Mouse (Mus musculus) urinary bladder, adult 18-20 months (tissue): ENCODE results near the gene St8sia1.

ENCODE experiments used
- DNase-seq, 2 experiments: peaks; one replicate each; pipeline ENCODE4 v3.0.0; 2022; ENCODE audit warnings: low spot score in 2 of 2, mixed read lengths in 2 of 2

Gene St8sia1

DNA sequence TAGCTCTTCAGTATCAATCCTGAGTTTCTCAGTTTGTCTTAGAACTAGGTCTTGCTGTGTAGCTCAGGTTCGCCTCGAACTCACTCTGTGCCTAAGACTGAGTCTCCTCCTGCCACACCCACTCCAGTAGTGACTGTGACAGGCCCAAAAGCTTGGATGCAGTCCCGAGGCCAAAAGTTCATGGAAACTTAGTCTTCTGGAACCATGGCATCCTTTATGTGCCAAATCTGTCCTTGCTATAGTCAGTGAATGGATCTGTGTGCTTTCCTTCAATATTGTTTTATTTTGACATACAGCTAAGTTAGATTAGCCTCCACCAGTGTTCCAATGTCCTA is 54.5 kb downstream of the St8sia1 start:
- no peak for DNase-seq

DNA sequence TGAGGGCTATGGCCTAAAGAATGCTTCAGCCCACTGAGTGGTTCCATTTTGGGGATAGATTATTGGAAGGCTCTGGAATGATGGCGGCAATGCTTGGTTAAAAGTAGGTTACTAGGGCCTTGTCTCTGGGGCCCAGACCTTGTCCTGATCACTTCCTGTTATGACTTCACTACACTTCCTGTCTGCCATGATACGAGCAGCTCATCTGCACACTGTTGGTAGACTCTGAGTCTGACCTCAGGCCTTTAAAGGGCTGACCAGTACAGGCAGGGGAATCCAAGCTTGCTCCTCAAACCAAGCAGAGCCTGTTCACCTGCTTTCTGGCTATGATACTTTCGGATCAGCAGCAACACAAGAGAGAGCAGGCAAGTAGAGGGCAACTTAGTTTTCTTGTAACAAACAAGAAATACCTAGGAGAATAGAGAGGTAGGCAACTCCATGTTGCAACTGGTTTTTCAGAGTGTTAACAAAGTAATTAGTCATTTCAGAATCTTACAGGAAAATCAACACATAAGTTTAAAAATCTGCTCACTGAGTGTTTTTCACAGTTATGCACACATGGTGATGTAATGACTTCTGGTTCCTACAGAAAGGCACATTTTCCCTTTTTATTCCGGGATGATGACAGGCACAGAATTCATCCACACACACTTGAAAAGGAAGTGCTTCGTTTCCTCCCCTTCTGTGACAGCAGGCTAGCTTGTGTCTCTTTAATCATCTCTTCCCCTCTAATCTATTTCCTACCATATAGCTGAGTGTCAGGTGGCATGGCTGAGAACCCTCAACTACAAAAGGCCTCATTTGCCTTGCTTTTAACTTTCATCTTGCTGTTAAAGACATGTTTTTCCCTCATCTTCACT is 55.1 kb downstream of the St8sia1 start:
- no peak for DNase-seq

DNA sequence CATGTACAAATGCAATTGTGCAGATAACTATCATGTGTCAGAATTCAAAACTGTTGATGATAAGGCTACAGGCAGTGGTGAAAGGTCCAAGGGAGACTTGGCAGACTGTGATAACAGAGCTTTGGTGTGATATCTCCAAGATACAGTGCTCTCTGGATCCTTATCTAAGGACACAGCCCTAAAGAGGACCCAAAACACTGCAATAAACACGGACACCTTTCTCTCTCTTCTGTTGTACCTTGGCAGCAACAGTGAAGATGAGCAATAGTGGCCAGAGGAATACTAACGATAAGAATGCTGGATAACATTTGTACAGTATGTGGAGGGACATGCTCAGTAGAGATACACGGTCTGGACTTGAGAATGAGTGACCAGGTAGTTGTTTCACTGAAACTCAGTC is 55.8 kb downstream of the St8sia1 start:
- DNase-seq, result no peak

DNA sequence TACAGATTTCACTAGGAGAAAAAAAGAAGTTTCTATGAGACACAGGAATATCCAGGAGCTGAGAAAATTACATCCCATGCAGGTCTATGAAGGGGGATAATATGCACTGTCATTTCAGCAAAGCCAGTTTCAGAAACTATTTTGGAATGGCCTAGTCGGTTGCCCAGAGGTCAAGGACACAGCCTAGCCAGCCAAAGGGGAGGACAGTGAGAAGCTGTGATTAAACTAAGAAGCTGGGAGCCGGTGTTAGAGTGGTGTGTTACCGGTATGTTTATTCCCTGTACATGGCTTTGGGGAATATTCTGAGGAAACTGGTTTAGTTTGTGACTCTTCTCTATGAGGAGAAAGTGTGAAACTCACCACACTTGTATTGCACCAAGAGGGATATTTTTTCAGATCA is 68.9 kb downstream of the St8sia1 start:
- DNase-seq, result no peak

DNA sequence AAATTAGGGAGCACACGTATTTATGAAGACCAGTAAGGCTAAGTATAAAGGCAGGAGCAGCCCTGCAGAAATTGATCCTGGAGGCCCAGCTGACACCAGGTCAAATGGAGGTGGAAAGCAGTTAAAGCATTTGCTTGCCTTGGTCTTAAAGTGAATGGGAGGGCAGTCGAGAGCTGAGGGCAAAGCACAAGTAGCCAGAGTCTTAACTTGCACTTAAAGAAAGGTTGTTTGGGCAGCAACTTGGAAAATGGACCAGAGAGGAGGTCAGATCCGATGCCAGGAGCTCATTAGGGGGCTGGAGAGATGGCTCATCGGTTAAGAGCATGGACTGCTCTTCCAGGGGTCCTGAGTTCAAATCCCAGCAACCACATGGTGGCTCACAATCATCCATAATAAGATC is 70.5 kb downstream of the St8sia1 start:
- no peak for DNase-seq

DNA sequence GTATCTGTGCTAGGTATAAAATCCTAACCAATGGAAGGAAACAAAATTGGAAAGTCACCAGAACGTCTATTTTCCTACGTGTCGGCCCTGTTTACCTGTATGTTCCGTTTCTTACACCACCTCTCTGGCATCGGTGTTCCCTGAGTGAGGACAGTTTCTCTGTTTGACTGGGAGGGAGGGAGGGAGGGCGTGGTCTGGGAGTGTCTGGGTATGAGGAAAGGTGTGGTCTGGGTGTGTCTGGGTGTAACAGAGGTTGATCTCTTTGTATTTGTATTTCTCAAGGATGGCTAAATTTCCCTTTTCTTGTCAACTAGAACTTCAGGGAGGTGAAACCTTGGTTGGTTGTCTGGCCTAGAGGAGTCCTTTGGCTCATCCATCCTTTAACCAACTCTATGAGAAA is 73.9 kb downstream of the St8sia1 start:
- DNase-seq, result no peak

DNA sequence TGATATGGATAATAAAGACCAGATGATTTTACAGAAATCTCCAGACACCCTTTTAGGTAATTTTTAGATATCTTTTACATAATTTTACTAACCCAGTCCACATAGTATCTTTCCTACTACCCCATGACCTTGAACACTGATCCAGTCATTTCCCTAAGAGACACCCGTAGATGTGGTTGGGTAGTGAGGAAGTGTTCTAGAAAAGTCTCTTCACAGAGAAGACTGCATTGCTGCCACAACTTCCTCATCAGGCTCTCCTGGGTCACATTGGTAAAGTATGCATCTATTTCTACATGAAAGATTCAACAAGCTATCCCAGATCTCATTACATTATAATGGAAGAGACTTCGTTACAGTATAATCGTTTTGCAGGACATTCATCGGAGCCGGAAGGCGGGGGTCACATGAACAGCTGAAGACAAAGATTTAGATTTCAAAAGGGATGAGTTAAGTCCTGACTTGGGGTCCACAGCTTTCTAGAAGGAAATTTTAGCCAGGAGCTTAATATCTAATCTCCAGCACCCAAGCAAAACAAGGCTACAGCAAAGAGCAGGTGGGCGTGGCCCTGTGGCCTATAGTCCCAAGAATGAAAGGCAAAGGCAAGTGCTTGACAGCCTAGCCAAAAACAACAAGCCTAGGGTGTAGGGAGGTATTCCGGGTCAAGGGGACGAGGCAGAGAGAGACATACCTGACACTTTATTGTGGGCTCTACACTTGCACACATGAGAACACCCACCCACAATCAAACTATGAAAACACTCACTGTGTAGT is 75.1 kb downstream of the St8sia1 start:
- DNase-seq, result no peak

DNA sequence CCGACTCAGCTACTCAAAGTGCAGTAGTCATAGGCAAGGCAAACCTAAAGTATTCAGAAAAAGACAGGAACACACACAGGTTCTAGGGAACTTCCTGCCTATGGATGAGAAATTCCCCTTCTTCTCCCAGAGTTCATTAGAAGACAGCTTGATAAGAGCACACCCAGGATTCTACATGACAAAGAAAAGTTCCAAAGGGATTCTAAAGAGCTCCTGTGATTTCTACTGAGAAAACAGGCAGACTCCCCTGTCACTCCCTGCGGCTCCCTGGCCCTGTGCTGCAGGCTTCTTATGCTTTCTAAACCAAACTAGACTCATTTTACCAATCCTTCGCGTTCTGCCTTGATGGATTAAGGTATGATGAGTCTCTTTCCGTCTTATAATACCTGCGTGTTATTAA is 75.9 kb downstream of the St8sia1 start:
- no peak for DNase-seq

DNA sequence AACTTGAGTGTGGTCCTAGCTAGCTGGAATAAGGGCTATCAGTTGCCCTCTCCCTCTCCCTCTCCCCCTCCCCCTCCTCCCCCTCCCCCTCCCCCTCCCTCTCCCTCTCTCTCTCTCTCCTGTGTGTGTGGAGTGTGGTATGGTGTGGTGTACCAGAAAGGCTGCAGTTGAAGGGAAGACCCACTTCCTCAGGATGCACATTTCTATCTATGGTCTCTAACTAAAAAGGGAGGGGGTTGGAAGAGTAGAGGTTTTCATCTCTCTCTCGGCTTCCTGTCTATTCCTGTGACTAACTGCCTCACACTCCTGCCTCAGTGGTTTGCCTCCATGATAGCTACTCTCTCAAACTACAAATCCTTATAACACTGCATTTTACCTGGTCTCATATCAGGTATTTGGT is 76.9 kb downstream of the St8sia1 start:
- DNase-seq, result no peak

DNA sequence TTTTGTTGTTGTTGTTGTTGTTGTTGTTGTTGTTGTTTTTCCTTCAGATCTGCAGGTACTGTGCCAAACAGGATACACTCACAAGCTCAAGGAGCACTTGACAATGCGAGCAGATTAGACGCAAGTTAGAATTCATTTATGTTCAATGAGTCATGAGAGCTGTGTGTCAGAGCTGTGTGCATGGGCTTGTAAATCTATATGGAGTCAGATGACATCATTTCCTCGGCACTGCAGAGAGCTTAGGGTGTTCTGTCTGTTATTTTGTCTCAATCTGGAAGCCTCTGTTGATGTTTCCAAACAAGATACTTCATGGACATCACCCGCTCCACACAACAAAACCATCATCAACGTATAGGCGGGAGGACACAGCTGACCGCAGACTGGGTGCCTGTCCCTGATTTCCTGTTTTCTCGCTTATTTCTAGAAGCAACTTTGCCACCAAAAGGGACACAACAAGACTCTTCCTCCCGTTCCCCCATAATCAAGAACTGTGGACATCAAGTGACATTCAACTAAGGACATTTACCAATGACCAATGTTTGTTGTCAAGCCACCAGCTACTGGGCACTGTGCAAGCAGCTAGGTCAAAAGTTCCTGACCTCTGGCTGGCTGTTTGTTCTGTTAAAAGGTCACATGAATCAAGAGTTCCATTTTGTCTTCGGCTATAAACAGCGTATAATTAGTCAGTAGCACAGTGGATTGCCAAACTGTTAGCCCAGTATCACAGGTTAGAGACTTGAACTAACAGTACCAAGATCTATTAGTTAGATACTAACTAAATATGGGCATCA is 78.7 kb downstream of the St8sia1 start:
- no peak for DNase-seq

DNA sequence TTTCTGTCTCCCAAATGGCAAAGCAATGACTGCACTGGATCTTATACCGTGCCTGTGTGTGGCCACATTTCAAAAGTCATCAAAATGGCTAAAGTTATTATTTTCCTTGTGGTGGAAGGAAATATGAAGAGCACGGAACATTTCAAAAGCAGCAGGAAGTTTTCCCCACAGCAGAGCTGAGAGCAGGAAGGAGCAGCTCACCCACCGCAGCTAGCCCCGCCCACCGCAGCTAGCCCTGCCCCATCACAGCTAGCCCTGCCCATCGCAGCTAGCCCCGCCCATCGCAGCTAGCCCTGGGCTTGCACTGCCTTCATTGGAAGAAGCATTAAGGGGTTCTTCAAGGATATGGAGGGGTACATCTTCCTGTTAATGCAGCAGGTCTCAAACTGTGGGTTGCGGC is 80.1 kb downstream of the St8sia1 start:
- DNase-seq, result no peak

DNA sequence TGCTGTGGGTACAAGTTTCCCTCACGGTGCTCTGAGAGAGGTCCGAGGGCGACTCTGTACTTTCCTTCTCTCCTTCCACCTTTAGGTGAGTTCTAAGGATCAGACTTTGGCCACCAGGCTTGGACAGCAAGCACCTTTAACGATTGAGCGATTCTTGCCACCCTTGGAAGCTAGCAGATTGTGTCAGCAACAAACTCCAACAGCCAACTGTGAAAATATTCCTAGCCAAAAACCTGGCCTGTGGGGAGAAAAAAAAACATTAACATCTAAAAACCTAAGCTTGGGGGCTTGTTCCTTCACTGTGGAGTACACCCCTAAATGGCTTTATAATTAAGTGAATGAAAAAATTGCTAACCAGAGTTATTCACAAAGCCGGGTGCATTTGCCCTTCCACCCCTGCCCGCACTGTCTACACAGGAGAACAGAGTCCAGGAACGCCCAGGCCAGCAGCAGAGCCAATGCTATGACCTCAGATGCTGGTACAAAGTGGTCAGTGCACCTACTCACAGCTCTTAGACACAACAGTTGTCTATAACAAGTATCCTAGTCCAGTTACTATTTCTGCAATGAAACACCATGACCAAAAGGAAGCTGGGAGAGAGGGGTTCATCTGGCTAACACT is 83.3 kb downstream of the St8sia1 start:
- no peak for DNase-seq

DNA sequence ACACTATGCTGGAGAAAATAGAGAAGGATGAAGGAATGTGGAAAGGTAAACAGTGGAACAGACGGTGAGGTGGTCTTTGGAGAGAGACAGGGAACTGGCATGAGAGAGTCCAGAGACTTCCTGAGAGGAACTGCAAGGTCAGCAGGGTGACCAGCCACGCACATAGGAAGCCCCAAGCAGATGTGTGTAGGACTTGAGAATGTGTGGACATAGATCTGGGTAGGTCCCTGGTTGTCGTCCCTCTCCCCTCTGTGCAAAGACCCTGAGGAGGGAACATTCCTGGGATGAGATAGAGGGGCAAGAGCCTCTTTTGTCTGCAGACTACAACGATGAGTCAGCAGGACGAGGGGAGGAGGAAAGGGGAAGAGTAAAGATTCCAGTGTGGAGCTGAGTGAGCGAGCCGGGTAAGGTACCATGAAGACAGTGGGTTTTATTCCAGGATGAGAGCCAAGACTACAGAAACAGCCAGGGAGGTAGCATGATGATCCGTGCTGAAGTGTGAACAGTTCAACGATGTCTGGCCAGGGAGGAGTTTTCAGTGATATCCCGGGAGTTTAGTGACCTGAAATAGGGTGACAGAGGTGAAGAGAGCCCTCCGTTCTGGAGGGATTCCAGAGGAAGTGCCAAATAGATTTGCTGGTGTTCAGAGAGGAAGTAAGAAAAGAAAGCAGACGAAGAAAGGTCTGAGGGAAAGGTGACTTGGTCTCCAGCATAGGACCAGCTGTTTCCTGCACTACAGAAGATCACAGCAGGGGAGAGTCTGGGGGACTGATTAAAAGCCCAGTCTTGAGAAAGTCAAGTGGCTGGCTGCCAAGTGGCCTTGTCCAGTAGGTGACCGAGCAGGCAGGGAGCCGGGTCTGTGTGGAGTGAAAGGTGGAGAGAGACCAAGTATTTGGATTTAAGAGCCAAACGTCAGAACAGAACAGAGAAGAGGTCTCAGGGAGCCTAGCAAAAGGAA is 85.2 kb downstream of the St8sia1 start:
- no peak for DNase-seq

DNA sequence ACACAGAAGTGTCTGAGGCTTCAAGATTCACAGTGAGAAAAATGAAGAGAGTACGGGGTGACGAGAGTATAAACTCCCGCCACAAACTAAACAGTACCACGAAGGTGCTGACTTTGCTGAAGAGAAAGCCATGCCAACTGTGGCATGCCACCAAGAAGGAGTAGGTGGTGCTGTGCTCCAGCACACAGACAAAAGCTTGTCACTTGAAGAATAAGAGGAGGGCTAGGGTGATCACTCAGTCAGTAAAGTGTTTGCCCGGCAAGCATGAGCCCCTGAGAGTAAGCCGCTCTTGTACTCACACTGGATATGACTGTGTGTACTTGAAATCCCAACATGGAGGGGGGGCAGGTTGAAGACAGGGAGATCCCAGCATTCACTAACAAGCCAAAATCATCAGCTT is 87.0 kb downstream of the St8sia1 start:
- DNase-seq, result no peak

DNA sequence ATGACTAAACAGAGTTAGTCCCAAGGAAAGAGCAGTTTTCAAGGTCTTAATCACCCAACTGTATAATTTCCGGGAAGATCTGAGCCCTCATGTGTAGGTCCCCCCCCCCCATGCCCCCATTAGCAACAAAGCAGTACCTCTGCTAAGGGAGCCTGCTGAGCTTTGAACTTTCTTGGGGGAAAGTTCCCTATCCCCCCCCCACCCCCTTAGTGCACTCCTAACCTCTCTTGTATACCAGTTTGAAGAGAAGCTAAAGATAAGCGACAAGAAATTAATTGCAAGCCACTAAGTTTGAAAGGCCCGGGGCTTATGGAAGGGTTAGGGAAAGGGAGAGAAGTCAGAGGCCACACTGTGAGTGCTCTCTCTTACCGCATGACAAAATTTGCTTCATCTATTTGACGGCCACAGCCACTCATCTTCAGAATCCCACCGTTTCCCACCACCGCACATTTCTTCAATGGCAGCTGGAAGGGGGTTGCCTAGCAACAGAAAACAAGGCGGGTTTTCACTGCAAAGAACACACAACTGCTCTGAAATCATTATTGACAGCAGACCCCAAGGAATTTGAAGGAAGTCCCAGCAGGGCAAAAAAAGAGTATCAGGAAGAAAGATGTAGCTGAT is 87.9 kb downstream of the St8sia1 start:
- DNase-seq, result no peak

DNA sequence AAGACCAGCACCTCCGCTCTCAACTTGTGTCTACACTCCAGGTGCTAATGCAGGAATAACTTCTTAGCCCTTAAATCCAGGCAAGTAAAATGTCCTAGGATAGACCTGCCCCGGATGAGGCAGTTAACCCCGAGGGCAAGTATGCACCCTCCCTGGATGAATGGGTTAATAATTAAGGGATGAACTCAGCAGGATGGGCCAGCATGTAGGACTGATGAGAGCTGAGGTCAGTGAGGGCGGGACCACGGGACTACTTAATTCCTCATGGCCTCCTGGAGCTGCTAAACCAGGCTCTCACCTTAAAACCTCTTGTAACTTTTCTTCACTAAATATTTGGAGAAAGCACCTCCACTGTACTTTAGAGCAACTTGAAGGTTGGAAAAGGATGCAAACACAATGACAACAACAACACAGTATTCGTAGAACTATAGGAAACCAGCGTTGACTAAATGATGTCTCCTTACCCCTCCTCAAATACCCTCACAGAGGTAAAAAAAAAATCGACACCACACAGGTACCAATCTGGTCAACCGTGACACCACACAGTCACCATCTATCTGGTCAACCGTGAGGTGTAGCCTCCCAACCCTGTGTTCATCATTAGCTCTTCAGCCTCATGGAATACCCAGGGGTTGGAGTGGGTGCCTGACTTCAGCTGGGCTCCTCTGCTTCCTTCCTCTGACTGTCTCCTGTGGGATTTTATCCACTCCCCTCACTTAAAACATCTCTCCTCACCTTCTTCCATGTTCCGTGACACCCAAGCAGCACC is 90.3 kb downstream of the St8sia1 start:
- no peak for DNase-seq

DNA sequence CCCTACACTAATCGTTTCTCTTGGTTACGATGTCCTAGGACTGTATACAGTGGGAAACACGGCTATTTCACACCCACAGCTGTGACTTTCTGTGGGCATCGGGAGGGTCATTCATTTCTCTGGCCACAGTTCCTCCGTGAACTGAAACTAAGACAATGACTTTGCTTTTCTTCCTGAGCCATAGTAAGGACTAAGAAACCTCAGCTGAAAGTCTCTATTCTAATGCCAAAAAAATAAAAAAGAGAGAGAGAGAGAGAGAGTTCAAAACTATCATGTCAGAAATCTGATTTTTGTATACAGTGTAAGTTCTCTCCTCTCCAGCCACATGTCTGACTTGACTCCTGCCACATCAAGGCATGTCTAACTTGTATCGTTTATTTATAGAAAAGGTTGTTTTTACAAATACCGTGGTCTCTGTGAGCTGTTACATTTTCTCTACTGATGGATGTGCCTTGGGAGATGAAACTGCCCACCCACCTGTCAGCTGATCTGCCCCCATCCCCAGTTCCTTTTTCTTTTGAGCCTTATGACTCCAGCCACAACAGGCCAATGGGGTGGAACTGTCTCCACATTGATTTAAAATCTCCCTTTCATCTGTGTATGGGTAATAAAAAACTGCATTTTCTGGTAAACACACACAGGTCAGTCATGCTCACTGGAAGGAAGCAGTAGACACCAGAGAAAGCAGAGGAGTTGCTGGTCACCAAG is 94.4 kb downstream of the St8sia1 start:
- DNase-seq, result no peak

DNA sequence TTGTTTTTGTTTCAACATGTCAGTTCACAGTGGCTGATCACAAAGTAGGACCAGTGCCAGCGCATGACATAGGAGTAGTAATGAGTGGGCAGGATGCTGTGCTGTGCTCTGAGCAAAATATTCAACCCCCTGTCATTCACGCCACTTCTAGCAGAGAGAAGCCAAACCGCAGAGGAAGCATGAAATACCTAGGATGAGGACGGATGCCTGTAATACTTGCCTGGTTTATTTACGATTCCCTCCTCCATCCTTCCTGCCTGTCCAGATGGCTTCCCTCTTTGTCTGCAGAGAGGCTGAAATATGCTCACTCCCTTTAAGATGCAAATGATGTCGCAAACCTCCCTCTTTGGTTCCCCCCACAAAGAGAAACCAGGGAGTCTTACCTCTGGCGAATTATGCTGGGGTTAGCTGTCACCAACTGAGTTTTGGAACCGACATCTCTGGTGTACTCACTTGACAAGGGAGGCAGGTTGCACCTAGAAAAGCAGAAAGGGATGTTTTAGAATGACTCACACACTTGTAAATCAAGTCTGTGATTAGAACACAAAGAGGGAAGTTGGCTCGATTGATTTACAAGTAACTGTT is 96.7 kb downstream of the St8sia1 start:
- no peak for DNase-seq

DNA sequence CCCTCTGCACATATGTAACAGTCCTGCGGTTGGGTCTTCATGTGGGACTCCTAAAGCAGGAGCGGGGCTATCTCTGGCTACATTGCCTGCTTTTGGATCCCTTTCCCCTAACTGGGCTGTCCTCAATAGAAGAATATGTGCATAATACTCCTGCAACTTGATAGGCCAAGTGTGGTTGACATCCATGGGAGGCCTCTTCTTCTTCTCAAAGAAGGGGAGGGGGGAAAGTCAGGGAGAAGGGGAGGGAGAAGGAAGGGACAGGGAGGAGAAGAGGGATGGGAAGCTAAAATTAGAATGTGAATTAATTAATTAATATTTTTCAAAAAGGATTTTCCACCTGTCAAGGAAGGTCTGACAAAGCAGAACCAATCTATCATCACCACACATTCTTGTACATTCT is 97.2 kb downstream of the St8sia1 start:
- no peak for DNase-seq
